Mouse (Mus musculus) midbrain, embryonic 11.5 days (tissue): ENCODE results near the gene Znrf4. TPM values are rescaled to one million over a fixed set of nuclear protein-coding genes. Genes with fewer than 3 reads are reported as not detected.

ENCODE experiments used
- ATAC-seq: fragments of 200-750 bp; cut with Nextera tagmentation; 2 replicates; pipeline ENCODE4 v1.8.0; 2017; ENCODE audit warnings: moderate TSS enrichment, moderate library complexity; ENCODE audit not compliant: low FRiP score
- DNase-seq: peaks from one replicate; pipeline ENCODE4 v3.0.0; 2015; ENCODE audit warnings: low spot score; ENCODE audit errors: missing footprints
- H3K27ac ChIP-seq: fragments of 300-500 bp; sonication (generic); 2 replicates; pipeline ENCODE4 v1.5.1; 2014; ENCODE audit warnings: low read depth, low read length
- H3K27me3 ChIP-seq: fragments of 300-500 bp; sonication (generic); 2 replicates; pipeline ENCODE4 v1.6.1; 2014; ENCODE audit warnings: mild to moderate bottlenecking, low read length, moderate library complexity, mixed read lengths; ENCODE audit not compliant: control insufficient read depth, insufficient read depth
- H3K36me3 ChIP-seq: fragments of 300-500 bp; sonication (generic); 2 replicates; pipeline ENCODE4 v1.6.1; 2014; ENCODE audit warnings: mild to moderate bottlenecking, low read length, moderate library complexity, mixed read lengths; ENCODE audit not compliant: control insufficient read depth, insufficient read depth
- H3K4me1 ChIP-seq: fragments of 300-500 bp; sonication (generic); 2 replicates; pipeline ENCODE4 v1.6.1; 2014; ENCODE audit warnings: low read length; ENCODE audit not compliant: control insufficient read depth, insufficient read depth
- H3K4me2 ChIP-seq: fragments of 300-500 bp; sonication (generic); 2 replicates; pipeline ENCODE4 v1.6.1; 2014; ENCODE audit warnings: mild to moderate bottlenecking, moderate library complexity
- H3K4me3 ChIP-seq: fragments of 300-500 bp; sonication (generic); 2 replicates; pipeline ENCODE4 v1.5.1; 2014; ENCODE audit warnings: low read depth, low read length
- H3K9ac ChIP-seq: fragments of 300-500 bp; sonication (generic); 2 replicates; pipeline ENCODE4 v1.6.1; 2014; ENCODE audit warnings: low read length
- H3K9me3 ChIP-seq: fragments of 300-500 bp; sonication (generic); 2 replicates; pipeline ENCODE4 v1.6.1; 2016; ENCODE audit warnings: low read length; ENCODE audit not compliant: control insufficient read depth
- WGBS: fragments of 180-500 bp; shearing (Covaris S2); extraction: QIAGEN DNeasy Blood & Tissue Kit; methylation state at CpG from one replicate; pipeline ENCODE4 v1.1.7; 2014; 5-methylcytosine and 5-hydroxymethylcytosine counted together
- polyA plus RNA-seq: library from polyadenylated mRNA; unstranded; fragments of >200 nt; fragmentation: Nextera tagmentation; extraction: Ambion mirVana; gene quantifications from 2 replicates; pipeline ENCODE4 v1.2.1, GENCODE M21; 2014

Gene Znrf4
- polyA plus RNA-seq, 1 experiment from 2014 or later, result not detected

GRCm38 (mm10) chr17:56474831-56475581 is 37.2 kb downstream of the Znrf4 start:
- Histone ChIP-seq H3K27me3 (peaks cover 29% of the 10 kb centered on the region), H3K36me3 (no peaks in the 10 kb centered on the region), H3K9me3 (no peaks in the 10 kb centered on the region), H3K4me1 (peaks cover 45% of the 10 kb centered on the region), H3K4me3 (peak overlapping the region; percentile 92), H3K4me2 (peak overlapping the region; percentile 98), H3K27ac (peak overlapping the region; percentile 89), H3K9ac (peak overlapping the region; percentile 98)
- ATAC-seq, result peak; percentile 54
- whole genome bisulfite sequencing, result under 1% methylated on average over 24 of the region's 24 CpGs
- peak; percentile 97 for DNase-seq

- ATAC-seq (peak; percentile 0; the same call in 1 of the 2 replicates), DNase-seq (peak; percentile 93)
- H3K27me3 ChIP-seq, result peaks cover 29% of the 10 kb centered on the region
- H3K4me2 ChIP-seq, result peak overlapping the region; percentile 98
- H3K9me3 ChIP-seq, result no peaks in the 10 kb centered on the region
- H3K4me3 ChIP-seq, result peak overlapping the region; percentile 92
- 4% methylated on average over 29 of the region's 32 CpGs for WGBS
- no peaks in the 10 kb centered on the region for H3K36me3 ChIP-seq
- peak overlapping the region; percentile 98 for H3K9ac ChIP-seq
- peak overlapping the region; percentile 74; the same call in 1 of the 2 replicates for H3K27ac ChIP-seq
- peaks cover 51% of the 10 kb centered on the region for H3K4me1 ChIP-seq
These were observed 37.9 kb downstream of the Znrf4 start for GRCm38 (mm10) chr17:56474311-56474830.

GRCm38 (mm10) chr17:56473611-56473905 is 38.7 kb downstream of the Znrf4 start:
- Histone ChIP-seq H3K9me3 (no peaks in the 10 kb centered on the region), H3K4me1 (peaks cover 53% of the 10 kb centered on the region), H3K4me3 (peak overlapping the region; percentile 92), H3K4me2 (peak overlapping the region; percentile 98), H3K36me3 (no peaks in the 10 kb centered on the region; the same call in 1 of the 2 replicates), H3K27me3 (peaks cover 29% of the 10 kb centered on the region), H3K27ac (no peak overlapping the region), H3K9ac (peak overlapping the region; percentile 98)
- ATAC-seq (no peak), DNase-seq (peak; percentile 90)
- 3% methylated on average over 11 of the region's 11 CpGs for WGBS

- Histone ChIP-seq H3K4me2 (peak overlapping the region; percentile 98), H3K27me3 (peaks cover 24% of the 10 kb centered on the region), H3K9ac (peak overlapping the region; percentile 98), H3K27ac (no peak overlapping the region), H3K9me3 (no peaks in the 10 kb centered on the region), H3K4me3 (peak overlapping the region; percentile 92), H3K36me3 (no peaks in the 10 kb centered on the region; the same call in 1 of the 2 replicates), H3K4me1 (peaks cover 54% of the 10 kb centered on the region)
- DNase-seq, result peak; percentile 95
- 2% methylated on average over 50 of the region's 50 CpGs for WGBS
- no peak for ATAC-seq
These were observed 39.3 kb downstream of the Znrf4 start for GRCm38 (mm10) chr17:56472733-56473610.

- no peak overlapping the region for H3K27ac ChIP-seq
- H3K4me2 ChIP-seq, result peak overlapping the region; percentile 98
- no peaks in the 10 kb centered on the region for H3K9me3 ChIP-seq
- peak overlapping the region; percentile 92 for H3K4me3 ChIP-seq
- H3K36me3 ChIP-seq, result no peaks in the 10 kb centered on the region; the same call in 1 of the 2 replicates
- 7% methylated on average over 16 of the region's 16 CpGs for WGBS
- no peak overlapping the region; the same call in 1 of the 2 replicates for H3K9ac ChIP-seq
- peaks cover 16% of the 10 kb centered on the region for H3K27me3 ChIP-seq
- peaks cover 61% of the 10 kb centered on the region for H3K4me1 ChIP-seq
- ATAC-seq (no peak), DNase-seq (peak; percentile 87)
These were observed 40.1 kb downstream of the Znrf4 start for GRCm38 (mm10) chr17:56472121-56472520.

- Histone ChIP-seq H3K4me3 (no peak overlapping the region), H3K9me3 (no peaks in the 10 kb centered on the region), H3K27me3 (peaks cover 15% of the 10 kb centered on the region), H3K9ac (no peak overlapping the region), H3K4me2 (no peak overlapping the region), H3K27ac (no peak overlapping the region), H3K36me3 (no peaks in the 10 kb centered on the region; the same call in 1 of the 2 replicates), H3K4me1 (peaks cover 65% of the 10 kb centered on the region)
- no peak for DNase-seq
- 79% methylated on average over 5 of the region's 5 CpGs for WGBS
- no peak for ATAC-seq
These were observed 41.1 kb downstream of the Znrf4 start for GRCm38 (mm10) chr17:56471136-56471535.

GRCm38 (mm10) chr17:56470571-56470970 is 41.7 kb downstream of the Znrf4 start:
- ATAC-seq (no peak), DNase-seq (no peak)
- peaks cover 15% of the 10 kb centered on the region for H3K27me3 ChIP-seq
- WGBS, result 26% methylated on average over 10 of the region's 10 CpGs
- no peak overlapping the region for H3K27ac ChIP-seq
- no peaks in the 10 kb centered on the region; the same call in 1 of the 2 replicates for H3K36me3 ChIP-seq
- H3K4me2 ChIP-seq, result peak overlapping the region; percentile 15; the same call in 1 of the 2 replicates
- peaks cover 65% of the 10 kb centered on the region for H3K4me1 ChIP-seq
- no peak overlapping the region for H3K9ac ChIP-seq
- H3K4me3 ChIP-seq, result no peak overlapping the region
- H3K9me3 ChIP-seq, result no peaks in the 10 kb centered on the region

GRCm38 (mm10) chr17:56470001-56470436 is 42.2 kb downstream of the Znrf4 start:
- peaks cover 15% of the 10 kb centered on the region for H3K27me3 ChIP-seq
- H3K36me3 ChIP-seq, result no peaks in the 10 kb centered on the region; the same call in 1 of the 2 replicates
- no peaks in the 10 kb centered on the region for H3K9me3 ChIP-seq
- H3K4me3 ChIP-seq, result no peak overlapping the region
- H3K4me2 ChIP-seq, result peak overlapping the region; percentile 15
- no peak overlapping the region for H3K27ac ChIP-seq
- peaks cover 63% of the 10 kb centered on the region for H3K4me1 ChIP-seq
- ATAC-seq, result no peak
- 4% methylated on average over 23 of the region's 26 CpGs for WGBS
- H3K9ac ChIP-seq, result peak overlapping the region; percentile 24; the same call in 1 of the 2 replicates
- no peak for DNase-seq
